Mouse (Mus musculus): ENCODE results near the gene Tnfrsf19. TPM values are rescaled to one million over a fixed set of nuclear protein-coding genes. Genes with fewer than 3 reads are reported as not detected.

Tnfrsf19 gene
- polyA plus RNA-seq, 1 experiment, result 2.7 TPM

GRCm38 (mm10) chr14:61043511-61044310 is 2.6 kb downstream of the Tnfrsf19 start:
- WGBS, result 59% methylated on average over 8 of the region's 8 CpGs
- Histone ChIP-seq H3K36me3 (ENCODE audit: control insufficient read depth, insufficient read depth, low read length) (no peaks in the 10 kb centered on the region), H3K27ac (ENCODE audit: insufficient read depth, low read depth, low read length) (no peak overlapping the region), H3K27me3 (replicated peaks; ENCODE audit: control insufficient read depth, insufficient read depth, low read length) (0 out of 2 replicates have a peak, but pooled peaks cover 4% of the 10 kb centered on the region), H3K4me3 (ENCODE audit: insufficient read depth, low read depth, low read length) (no peak overlapping the region), H3K4me1 (ENCODE audit: control insufficient read depth, insufficient read depth, low read length) (no peaks in the 10 kb centered on the region)
- TF ChIP-seq POLR2A (IDR thresholded peaks at IDR 0.05; ENCODE audit: low read depth, low read length) (no peak), CTCF (conservative IDR thresholded peaks at IDR 0.05; ENCODE audit: insufficient read depth, insufficient read length, low read depth, low read length) (no peak)
- no peak for DNase-seq

GRCm38 (mm10) chr14:61042291-61042690 is 4.0 kb downstream of the Tnfrsf19 start:
- H3K36me3 ChIP-seq (ENCODE audit: control insufficient read depth, insufficient read depth, low read length), result no peaks in the 10 kb centered on the region
- DNase-seq, result no peak
- no peak for TF ChIP-seq POLR2A (IDR thresholded peaks at IDR 0.05; ENCODE audit: low read depth, low read length)
- no peak for TF ChIP-seq CTCF (conservative IDR thresholded peaks at IDR 0.05; ENCODE audit: insufficient read depth, insufficient read length, low read depth, low read length)
- 71% methylated on average over 3 of the region's 3 CpGs for WGBS
- H3K27ac ChIP-seq (ENCODE audit: insufficient read depth, low read depth, low read length), result no peak overlapping the region
- 0 out of 2 replicates have a peak, but pooled peaks cover 4% of the 10 kb centered on the region for H3K4me1 ChIP-seq (ENCODE audit: control insufficient read depth, insufficient read depth, low read length)
- H3K4me3 ChIP-seq (ENCODE audit: insufficient read depth, low read depth, low read length), result no peak overlapping the region
- 0 out of 2 replicates have a peak, but pooled peaks cover 2% of the 10 kb centered on the region for H3K27me3 ChIP-seq (replicated peaks; ENCODE audit: control insufficient read depth, insufficient read depth, low read length)

GRCm38 (mm10) chr14:61040236-61040635 is 6.1 kb downstream of the Tnfrsf19 start:
- no peak for DNase-seq

GRCm38 (mm10) chr14:61038082-61038472 is 8.2 kb downstream of the Tnfrsf19 start:
- Histone ChIP-seq H3K4me3 (ENCODE audit: insufficient read depth, low read depth, low read length) (no peak overlapping the region), H3K27me3 (replicated peaks; ENCODE audit: control insufficient read depth, insufficient read depth, low read length) (no peaks in the 10 kb centered on the region; the same call in 1 of the 2 replicates), H3K27ac (ENCODE audit: insufficient read depth, low read depth, low read length) (no peak overlapping the region), H3K36me3 (ENCODE audit: control insufficient read depth, insufficient read depth, low read length) (no peaks in the 10 kb centered on the region), H3K4me1 (ENCODE audit: control insufficient read depth, insufficient read depth, low read length) (0 out of 2 replicates have a peak, but pooled peaks cover 4% of the 10 kb centered on the region)
- TF ChIP-seq POLR2A (IDR thresholded peaks at IDR 0.05; ENCODE audit: low read depth, low read length), result no peak
- no peak for TF ChIP-seq CTCF (conservative IDR thresholded peaks at IDR 0.05; ENCODE audit: insufficient read depth, insufficient read length, low read depth, low read length)
- no peak for DNase-seq
- 47% methylated on average over 8 of the region's 8 CpGs for WGBS

More at GRCm38 (mm10) chr14:61040236-61040635, 6.1 kb downstream of the Tnfrsf19 start:
- WGBS, result 79% methylated on average over 13 of the region's 13 CpGs
- TF ChIP-seq CTCF (conservative IDR thresholded peaks at IDR 0.05; ENCODE audit: insufficient read depth, insufficient read length, low read depth, low read length), result no peak
- TF ChIP-seq POLR2A (IDR thresholded peaks at IDR 0.05; ENCODE audit: low read depth, low read length), result no peak
- Histone ChIP-seq H3K36me3 (ENCODE audit: control insufficient read depth, insufficient read depth, low read length) (no peaks in the 10 kb centered on the region), H3K27me3 (replicated peaks; ENCODE audit: control insufficient read depth, insufficient read depth, low read length) (no peaks in the 10 kb centered on the region; the same call in 1 of the 2 replicates), H3K4me3 (ENCODE audit: insufficient read depth, low read depth, low read length) (no peak overlapping the region), H3K4me1 (ENCODE audit: control insufficient read depth, insufficient read depth, low read length) (0 out of 2 replicates have a peak, but pooled peaks cover 4% of the 10 kb centered on the region), H3K27ac (ENCODE audit: insufficient read depth, low read depth, low read length) (no peak overlapping the region)

GRCm38 (mm10) chr14:61037321-61038081 is 8.8 kb downstream of the Tnfrsf19 start:
- Histone ChIP-seq H3K36me3 (ENCODE audit: control insufficient read depth, insufficient read depth, low read length) (no peaks in the 10 kb centered on the region), H3K27ac (ENCODE audit: insufficient read depth, low read depth, low read length) (no peak overlapping the region), H3K4me1 (ENCODE audit: control insufficient read depth, insufficient read depth, low read length) (0 out of 2 replicates have a peak, but pooled peaks cover 4% of the 10 kb centered on the region), H3K27me3 (replicated peaks; ENCODE audit: control insufficient read depth, insufficient read depth, low read length) (no peaks in the 10 kb centered on the region; the same call in 1 of the 2 replicates), H3K4me3 (ENCODE audit: insufficient read depth, low read depth, low read length) (peak overlapping the region; percentile 43; the same call in 1 of the 2 replicates)
- DNase-seq, result peak; percentile 31
- TF ChIP-seq POLR2A (IDR thresholded peaks at IDR 0.05; ENCODE audit: low read depth, low read length) (no peak), CTCF (conservative IDR thresholded peaks at IDR 0.05; ENCODE audit: insufficient read depth, insufficient read length, low read depth, low read length) (no peak)
- WGBS, result 1% methylated on average over 40 of the region's 40 CpGs

- 94% methylated on average over 6 of the region's 6 CpGs for WGBS
- no peaks in the 10 kb centered on the region for H3K4me1 ChIP-seq (ENCODE audit: control insufficient read depth, insufficient read depth, low read length)
- no peaks in the 10 kb centered on the region for H3K27me3 ChIP-seq (replicated peaks; ENCODE audit: control insufficient read depth, insufficient read depth, low read length)
- DNase-seq, result no peak
- TF ChIP-seq POLR2A (IDR thresholded peaks at IDR 0.05; ENCODE audit: low read depth, low read length), result no peak
- no peaks in the 10 kb centered on the region for H3K36me3 ChIP-seq (ENCODE audit: control insufficient read depth, insufficient read depth, low read length)
- H3K4me3 ChIP-seq (ENCODE audit: insufficient read depth, low read depth, low read length), result no peak overlapping the region
- no peak overlapping the region for H3K27ac ChIP-seq (ENCODE audit: insufficient read depth, low read depth, low read length)
Measured at GRCm38 (mm10) chr14:61030366-61030765, 15.9 kb downstream of the Tnfrsf19 start.

- Histone ChIP-seq H3K36me3 (ENCODE audit: control insufficient read depth, insufficient read depth, low read length) (no peaks in the 10 kb centered on the region), H3K27ac (ENCODE audit: insufficient read depth, low read depth, low read length) (no peak overlapping the region), H3K27me3 (replicated peaks; ENCODE audit: control insufficient read depth, insufficient read depth, low read length) (no peaks in the 10 kb centered on the region), H3K4me1 (ENCODE audit: control insufficient read depth, insufficient read depth, low read length) (no peaks in the 10 kb centered on the region), H3K4me3 (ENCODE audit: insufficient read depth, low read depth, low read length) (no peak overlapping the region)
- WGBS, result 86% methylated on average over 7 of the region's 7 CpGs
- DNase-seq, result no peak
- no peak for TF ChIP-seq POLR2A (IDR thresholded peaks at IDR 0.05; ENCODE audit: low read depth, low read length)
- TF ChIP-seq CTCF (conservative IDR thresholded peaks at IDR 0.05; ENCODE audit: insufficient read depth, insufficient read length, low read depth, low read length), result no peak
Measured at GRCm38 (mm10) chr14:61024006-61024405, 22.3 kb downstream of the Tnfrsf19 start.

Data from kidney, adult 2 months (tissue).